Mouse (Mus musculus) stomach, embryonic 14.5 days (tissue): ENCODE results near the gene Gm11037. TPM values are rescaled to one million over a fixed set of nuclear protein-coding genes. Genes with fewer than 3 reads are reported as not detected.
"Not testable (repeated sequence)": the region's sequence is repeated elsewhere in the genome, so short reads cannot be mapped to it uniquely, and the experiment has no call there.

Experiments
- ATAC-seq: fragments of 200-750 bp; cut with Nextera tagmentation; 2 replicates; pipeline ENCODE4 v1.8.0; 2017; ENCODE audit warnings: low read depth, moderate TSS enrichment; ENCODE audit not compliant: insufficient number of reproducible peaks, insufficient read depth, low FRiP score
- H3K27ac ChIP-seq: fragments of 300-500 bp; sonication (generic); 2 replicates; pipeline ENCODE4 v1.5.1; 2014; ENCODE audit warnings: mild to moderate bottlenecking, low read length, moderate library complexity, mixed read lengths
- H3K27me3 ChIP-seq: fragments of 300-500 bp; sonication (generic); 2 replicates; pipeline ENCODE4 v1.6.1; 2014; ENCODE audit warnings: low read length, control low read depth, mixed read lengths; ENCODE audit not compliant: control insufficient read depth, insufficient read depth
- H3K36me3 ChIP-seq: fragments of 300-500 bp; sonication (generic); 2 replicates; pipeline ENCODE4 v1.6.1; 2014; ENCODE audit warnings: mild to moderate bottlenecking, control low read depth, low read length, moderate library complexity, mixed read lengths; ENCODE audit not compliant: control insufficient read depth, insufficient read depth
- H3K4me1 ChIP-seq: fragments of 300-500 bp; sonication (generic); 2 replicates; pipeline ENCODE4 v1.6.1; 2014; ENCODE audit warnings: low read length, control low read depth, mixed read lengths; ENCODE audit not compliant: control insufficient read depth, insufficient read depth
- H3K4me2 ChIP-seq: fragments of 300-500 bp; sonication (generic); replicated peaks from 2 replicates; pipeline ENCODE4 v1.6.1; 2014; ENCODE audit warnings: low read depth, low read length, control low read depth
- H3K4me3 ChIP-seq: fragments of 300-500 bp; sonication (generic); 2 replicates; pipeline ENCODE4 v1.5.1; 2014; ENCODE audit warnings: low read depth, low read length, control low read depth
- H3K9ac ChIP-seq: fragments of 300-500 bp; sonication (generic); replicated peaks from 2 replicates; pipeline ENCODE4 v1.6.1; 2014; ENCODE audit warnings: low read depth, mild to moderate bottlenecking, control low read depth, low read length, moderate library complexity, mixed read lengths
- H3K9me3 ChIP-seq: fragments of 300-500 bp; sonication (generic); 2 replicates; pipeline ENCODE4 v1.6.1; 2016; ENCODE audit warnings: low read depth, low read length, control low read depth; ENCODE audit not compliant: control insufficient read depth
- WGBS: fragments of 180-500 bp; shearing (Covaris S2); extraction: QIAGEN DNeasy Blood & Tissue Kit; methylation state at CpG from one replicate; pipeline ENCODE4 v1.1.7; 2014; 5-methylcytosine and 5-hydroxymethylcytosine counted together
- polyA plus RNA-seq: library from polyadenylated mRNA; unstranded; fragments of >200 nt; fragmentation: Nextera tagmentation; extraction: Ambion mirVana; gene quantifications from 2 replicates; pipeline ENCODE4 v1.2.1, GENCODE M21; 2014

Gm11037 gene
- polyA plus RNA-seq, 1 experiment from 2014 or later = not detected

DNA sequence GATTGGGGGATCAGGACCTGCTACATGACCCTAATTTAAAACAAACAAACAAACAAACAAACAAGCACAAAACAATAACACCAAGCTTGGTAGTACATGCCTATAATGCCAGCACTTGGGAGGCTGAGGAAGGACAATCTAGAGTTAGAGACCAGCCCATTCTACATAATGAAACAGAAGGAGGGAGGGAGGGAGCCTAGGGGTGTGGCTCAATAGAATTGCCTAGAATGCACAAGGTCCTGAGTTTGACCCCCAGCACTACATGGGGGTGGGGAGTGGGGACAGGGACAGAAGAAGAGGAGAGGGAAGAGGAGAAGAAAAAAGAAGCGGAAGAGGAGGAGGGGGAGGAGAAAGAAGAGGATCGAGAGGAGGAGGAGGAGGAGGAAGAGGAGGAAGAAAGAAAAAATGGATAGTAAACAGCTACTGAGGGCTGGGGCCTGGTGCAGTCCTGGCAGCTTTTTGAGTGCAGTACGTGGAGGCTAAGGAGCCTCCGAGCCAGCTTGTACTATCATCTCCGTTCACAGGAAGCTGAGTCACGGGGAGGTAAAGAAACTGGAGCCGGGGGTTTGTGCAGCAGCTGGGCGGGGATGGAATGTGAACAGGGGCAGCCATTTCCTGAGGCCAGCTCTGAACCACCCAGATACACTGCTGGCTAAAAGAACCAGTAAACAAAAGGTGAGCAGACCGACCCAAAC lies 37.0 kb upstream of the Gm11037 start:
- H3K4me3 ChIP-seq = no peak overlapping the region
- ATAC-seq = peak; percentile 87
- no peaks in the 10 kb centered on the region for H3K27me3 ChIP-seq
- no peak overlapping the region for H3K9ac ChIP-seq
- no peaks in the 10 kb centered on the region for H3K9me3 ChIP-seq
- peak overlapping the region; percentile 90 for H3K27ac ChIP-seq
- peak overlapping the region; percentile 0; the same call in 1 of the 2 replicates for H3K4me2 ChIP-seq
- H3K4me1 ChIP-seq = no peaks in the 10 kb centered on the region
- 4% methylated on average over 9 of the region's 9 CpGs for WGBS
- no peaks in the 10 kb centered on the region for H3K36me3 ChIP-seq

DNA sequence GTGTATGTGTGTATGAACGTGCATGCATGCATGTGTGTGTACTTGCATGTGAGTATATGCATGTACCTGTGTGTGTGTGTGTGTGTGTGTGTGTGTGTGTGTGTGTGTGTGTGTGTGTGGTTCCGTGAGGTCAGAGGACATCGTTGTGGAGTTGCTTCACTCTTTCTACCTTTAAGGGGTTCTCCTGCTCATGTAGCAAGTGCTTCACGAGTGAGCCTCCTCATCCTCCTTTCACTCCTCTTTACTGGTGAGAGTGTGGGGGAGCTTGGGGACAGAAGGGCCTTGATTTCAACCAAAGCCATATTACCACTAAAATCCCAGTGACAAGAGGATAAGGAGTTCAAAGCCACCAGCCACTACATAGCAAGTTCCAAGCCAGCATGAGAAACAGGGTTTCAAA lies 36.2 kb upstream of the Gm11037 start:
- Histone ChIP-seq H3K4me3 (no peak overlapping the region), H3K4me1 (no peaks in the 10 kb centered on the region), H3K27ac (peak overlapping the region; percentile 90), H3K36me3 (no peaks in the 10 kb centered on the region), H3K9ac (no peak overlapping the region), H3K9me3 (no peaks in the 10 kb centered on the region), H3K4me2 (no peak overlapping the region), H3K27me3 (no peaks in the 10 kb centered on the region)
- 89% methylated on average over 4 of the region's 4 CpGs for WGBS
- no peak for ATAC-seq

DNA sequence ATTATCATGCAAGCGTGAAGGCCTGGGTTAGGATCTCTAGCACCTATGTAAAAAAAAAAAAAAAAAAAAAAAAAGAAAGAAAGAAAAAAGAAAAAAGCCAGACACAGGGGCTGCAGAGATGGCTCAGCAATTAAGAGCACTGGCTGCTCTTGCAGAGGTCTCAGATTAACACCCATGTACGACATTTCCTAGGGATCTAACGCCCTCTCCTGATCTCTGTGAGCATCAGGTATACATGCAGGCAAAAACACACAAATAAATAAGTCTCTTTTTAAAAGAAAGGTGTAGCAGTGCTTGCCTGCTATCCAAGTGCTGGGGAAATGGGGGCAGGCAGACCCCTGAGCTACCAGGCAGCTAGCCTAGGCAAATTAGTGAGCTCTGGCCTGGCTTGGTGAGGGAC lies 31.8 kb upstream of the Gm11037 start:
- Histone ChIP-seq H3K27ac (no peak overlapping the region), H3K9ac (no peak overlapping the region), H3K4me2 (no peak overlapping the region), H3K4me1 (no peaks in the 10 kb centered on the region), H3K4me3 (no peak overlapping the region), H3K36me3 (no peaks in the 10 kb centered on the region), H3K27me3 (no peaks in the 10 kb centered on the region), H3K9me3 (no peaks in the 10 kb centered on the region)
- ATAC-seq = no peak
- 76% methylated on average over 3 of the region's 3 CpGs for WGBS

DNA sequence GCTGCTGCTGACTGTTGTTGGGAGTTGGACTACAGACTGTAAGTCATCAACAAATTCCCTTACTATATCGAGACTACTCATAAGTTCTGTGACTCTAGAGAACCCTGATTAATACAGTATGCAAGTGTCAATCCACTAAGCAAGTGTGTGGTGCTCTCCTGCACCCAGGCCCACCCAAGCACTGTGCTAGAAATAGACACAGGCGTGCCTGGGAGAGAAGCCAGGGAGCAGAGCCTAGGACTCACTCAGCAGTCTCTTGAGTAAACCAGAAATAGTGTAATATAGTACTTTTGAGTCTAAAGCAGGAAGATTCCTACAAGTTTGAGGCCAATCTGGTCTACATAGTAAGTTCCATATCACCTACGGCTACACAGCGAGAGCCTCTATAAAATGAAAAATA lies 29.3 kb upstream of the Gm11037 start:
- H3K4me1 ChIP-seq = no peaks in the 10 kb centered on the region
- H3K9ac ChIP-seq = no peak overlapping the region
- no peak overlapping the region for H3K4me2 ChIP-seq
- no peak overlapping the region for H3K4me3 ChIP-seq
- H3K9me3 ChIP-seq = no peaks in the 10 kb centered on the region
- H3K27ac ChIP-seq = no peak overlapping the region
- no peaks in the 10 kb centered on the region for H3K27me3 ChIP-seq
- no peak for ATAC-seq
- 82% methylated on average over 4 of the region's 4 CpGs for WGBS
- H3K36me3 ChIP-seq = no peaks in the 10 kb centered on the region

GRCm38 (mm10) chr2:131105061-131105460 lies 28.2 kb upstream of the Gm11037 start:
- not testable (repeated sequence) for ATAC-seq, H3K9ac ChIP-seq, H3K4me2 ChIP-seq, H3K27me3 ChIP-seq, H3K36me3 ChIP-seq, H3K27ac ChIP-seq, H3K4me1 ChIP-seq, H3K4me3 ChIP-seq, H3K9me3 ChIP-seq
- WGBS = 66% methylated on average over 4 of the region's 4 CpGs

- ATAC-seq = no peak
- no peaks in the 10 kb centered on the region for H3K27me3 ChIP-seq
- no peaks in the 10 kb centered on the region for H3K4me1 ChIP-seq
- H3K9ac ChIP-seq = no peak overlapping the region
- no peaks in the 10 kb centered on the region for H3K36me3 ChIP-seq
- H3K27ac ChIP-seq = no peak overlapping the region
- no peak overlapping the region for H3K4me2 ChIP-seq
- no peak overlapping the region for H3K4me3 ChIP-seq
- H3K9me3 ChIP-seq = no peaks in the 10 kb centered on the region
- 92% methylated on average over 5 of the region's 5 CpGs for WGBS
Observed at GRCm38 (mm10) chr2:131105989-131106388, 27.3 kb upstream of the Gm11037 start.

- Histone ChIP-seq H3K4me1 (no peaks in the 10 kb centered on the region; the same call in 1 of the 2 replicates), H3K36me3 (no peaks in the 10 kb centered on the region), H3K4me3 (no peak overlapping the region), H3K27ac (peak overlapping the region; percentile 58; the same call in 1 of the 2 replicates), H3K4me2 (no peak overlapping the region), H3K9me3 (no peaks in the 10 kb centered on the region), H3K9ac (no peak overlapping the region), H3K27me3 (no peaks in the 10 kb centered on the region)
- ATAC-seq = peak; percentile 85
- WGBS = 57% methylated on average over 2 of the region's 2 CpGs
Observed at GRCm38 (mm10) chr2:131118968-131119574, 14.2 kb upstream of the Gm11037 start.

DNA sequence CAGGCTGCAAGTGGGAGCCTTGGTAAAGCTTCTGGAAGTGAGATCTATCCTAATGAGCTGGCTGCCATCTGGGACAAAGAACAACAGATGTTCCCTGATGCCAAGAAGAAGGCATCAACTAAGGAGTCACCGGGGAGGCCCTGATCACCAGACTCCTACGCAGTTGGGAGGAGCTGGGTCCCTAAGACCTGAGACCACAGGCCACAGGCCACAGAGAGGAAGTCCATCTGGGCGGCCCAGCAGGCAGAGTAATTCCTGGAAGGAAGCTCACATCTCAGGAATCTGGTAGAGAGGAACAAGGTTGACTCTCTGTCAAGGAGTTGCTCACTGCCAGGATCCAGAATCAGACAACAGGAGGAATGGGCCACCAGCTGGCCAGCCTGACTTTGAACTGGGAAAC lies 9.1 kb upstream of the Gm11037 start:
- no peaks in the 10 kb centered on the region for H3K9me3 ChIP-seq
- peaks cover 21% of the 10 kb centered on the region for H3K4me1 ChIP-seq
- H3K4me3 ChIP-seq = no peak overlapping the region
- H3K27me3 ChIP-seq = no peaks in the 10 kb centered on the region
- H3K36me3 ChIP-seq = no peaks in the 10 kb centered on the region
- 67% methylated on average over 3 of the region's 3 CpGs for WGBS
- no peak overlapping the region for H3K27ac ChIP-seq
- H3K4me2 ChIP-seq = no peak overlapping the region
- no peak overlapping the region for H3K9ac ChIP-seq
- no peak for ATAC-seq
